Mouse (Mus musculus) inflammation-experienced regulatory T-cells, adult 16 weeks (primary cell): ENCODE measurements around the gene Gm21541. TPM values are rescaled to one million over a fixed set of nuclear protein-coding genes. Genes with fewer than 3 reads are reported as not detected.

ENCODE experiments used
- polyA plus RNA-seq: library from polyadenylated mRNA; unstranded; fragments of 100-300 nt; shearing (Covaris generic); gene quantifications from one replicate; pipeline ENCODE4 v1.2.1, GENCODE M21; 2017

Gm21541 gene
- polyA plus RNA-seq: not detected

GRCm38 (mm10) chr4:41903310-41903709, at the start of gene Gm21541:
TSS of gene Gm21541 (plus strand) at chr4:41903610.

GRCm38 (mm10) chr4:41941272-41941671, 37.9 kb downstream of the Gm21541 start, which contains the start of gene Gm20878:
TSS of gene Gm20878 (plus strand) at chr4:41941572.

Other genes with a start within 250 kb of the Gm21541 start
- gene Cntfr, start 206.5 kb upstream of the Gm21541 start, polyA plus RNA-seq: not detected
- gene Il11ra1, start 203.6 kb upstream of the Gm21541 start, polyA plus RNA-seq: 12.2 TPM
- gene Rpp25l, start 190.1 kb upstream of the Gm21541 start, polyA plus RNA-seq: 41.2 TPM
- gene Dctn3, start 180.4 kb upstream of the Gm21541 start, polyA plus RNA-seq: 130 TPM
- not detected for gene Arid3c, start 172.5 kb upstream of the Gm21541 start, polyA plus RNA-seq
- gene Galt, start 148.4 kb upstream of the Gm21541 start, polyA plus RNA-seq: 80.5 TPM
- 52.5 TPM for gene Sigmar1, start 147.5 kb upstream of the Gm21541 start, polyA plus RNA-seq
- gene Ccl27a, start 129.4 kb upstream of the Gm21541 start, polyA plus RNA-seq: 6.8 TPM
- 2.4 TPM for gene Gm20878, start 38.0 kb downstream of the Gm21541 start, polyA plus RNA-seq
- 0.10 TPM for gene Fam205a4, start 62.4 kb downstream of the Gm21541 start, polyA plus RNA-seq
- not detected for gene Gm21093, start 131.1 kb downstream of the Gm21541 start, polyA plus RNA-seq
- gene Gm3893, start 187.6 kb downstream of the Gm21541 start, polyA plus RNA-seq: not detected
- not detected for gene Gm13304, start 211.2 kb downstream of the Gm21541 start, polyA plus RNA-seq
- gene Gm13306, start 249.8 kb downstream of the Gm21541 start, polyA plus RNA-seq: not detected